Comparison of ENCODE assay signal across 8 mouse cellular contexts in genomic region chr16:31066344-31067098, GRCm38 (mm10). TPM values are rescaled to one million over a fixed set of nuclear protein-coding genes. Genes with fewer than 3 reads are reported as not detected.
A peak's percentile ranks its signal among the peaks of the same experiment; 100 is the strongest.
DNase-seq lines count a peak whose midpoint lies in the region; ATAC-seq and TF ChIP-seq lines count a peak whose summit lies in the region.

No protein-coding gene starts in this region.

- peaks cover 58% of the 10 kb centered on the region for H3K4me1 ChIP-seq in heart, embryonic 10.5 days
- H3K4me1 ChIP-seq in kidney, postnatal 0 days (replicated peaks; ENCODE audit: insufficient read depth, low read length), result peaks cover 26% of the 10 kb centered on the region

- no peak overlapping the region for H3K9ac ChIP-seq in kidney, postnatal 0 days (ENCODE audit: low read depth, low read length)

- ATAC-seq in kidney, postnatal 0 days (replicated peaks; ENCODE audit: low FRiP score, low read depth), result no peak

- H3K27me3 ChIP-seq in heart, embryonic 10.5 days (ENCODE audit: insufficient read depth, poor library complexity, severe bottlenecking), result 0 out of 2 replicates have a peak, but pooled peaks cover 5% of the 10 kb centered on the region
- no peaks in the 10 kb centered on the region for H3K27me3 ChIP-seq in kidney, postnatal 0 days (ENCODE audit: insufficient read depth, low read length)

- DNase-seq in thymus, postnatal 0 days (ENCODE audit: low spot score), result peak; percentile 72
- DNase-seq in thymus, postnatal 10 days (ENCODE audit: low spot score in 2 of 2), result no peak
- no peak for DNase-seq in heart, embryonic 10.5 days (ENCODE audit: low spot score)
- peak; percentile 71 for DNase-seq in kidney, postnatal 0 days (ENCODE audit: low spot score)
- DNase-seq in right cerebral cortex, postnatal 10 days (ENCODE audit: low spot score in 2 of 2), result no peak
- DNase-seq in left cerebral cortex, adult 18-20 months (ENCODE audit: low spot score in 2 of 2), result no peak
- DNase-seq in left cerebral cortex, postnatal 14 days (ENCODE audit: low spot score in 2 of 2), result no peak

- no peak for TF ChIP-seq CTCF in kidney, postnatal 0 days (IDR thresholded peaks at IDR 0.05; ENCODE audit: low read depth)

- no peaks in the 10 kb centered on the region; the same call in 1 of the 2 replicates for H3K79me2 ChIP-seq in macrophage (ENCODE audit: inconsistent target)

- H3K27ac ChIP-seq in heart, embryonic 10.5 days, result peak overlapping the region; percentile 63; the same call in 1 of the 2 replicates
- peak overlapping the region; percentile 74 for H3K27ac ChIP-seq in kidney, postnatal 0 days
- H3K27ac ChIP-seq in macrophage, result peak overlapping the region; percentile 86

- no peak overlapping the region for H3K4me3 ChIP-seq in heart, embryonic 10.5 days
- H3K4me3 ChIP-seq in kidney, postnatal 0 days (replicated peaks; ENCODE audit: low read depth, low read length), result no peak overlapping the region
- no peak overlapping the region for H3K4me3 ChIP-seq in macrophage (ENCODE audit: inconsistent target)

- no peaks in the 10 kb centered on the region for H3K36me3 ChIP-seq in heart, embryonic 10.5 days
- no peaks in the 10 kb centered on the region for H3K36me3 ChIP-seq in kidney, postnatal 0 days (ENCODE audit: insufficient read depth, low read length)
- no peaks in the 10 kb centered on the region for H3K36me3 ChIP-seq in macrophage (ENCODE audit: inconsistent target)

- no peak overlapping the region for H3K4me2 ChIP-seq in kidney, postnatal 0 days (ENCODE audit: low read length)

- 35% methylated on average over 15 of the region's 15 CpGs for WGBS in heart, embryonic 10.5 days
- WGBS in kidney, postnatal 0 days, result 57% methylated on average over 15 of the region's 15 CpGs
- 16% methylated on average over 15 of the region's 15 CpGs for WGBS in macrophage (ENCODE audit: missing documents)

- H3K9me3 ChIP-seq in heart, embryonic 10.5 days, result no peaks in the 10 kb centered on the region
- H3K9me3 ChIP-seq in kidney, postnatal 0 days (replicated peaks; ENCODE audit: low read length), result no peaks in the 10 kb centered on the region

- intact Hi-C loops in left cerebral cortex, postnatal 14 days (cut with DNase I), result loop anchor here (5.0 kb wide), 1 partner anchor 84 kb away; no protein-coding TSS in a partner anchor

RNA-seq across cellular contexts. Expression of gene Xxylt1, which starts 14.7 kb away (rescaled TPM):
- polyA plus RNA-seq in thymus, postnatal 0 days (2015; fragmentation: Nextera tagmentation; extraction: Ambion mirVana), result 7.6 and 9.0 TPM in 2 replicates
- 11.8 and 15.0 TPM in 2 replicates for polyA plus RNA-seq in heart, embryonic 10.5 days (2016; fragmentation: Nextera tagmentation; extraction: Ambion mirVana)
- 17.6 and 20.0 TPM in 2 replicates for polyA plus RNA-seq in kidney, postnatal 0 days (2015; fragmentation: Nextera tagmentation; extraction: Ambion mirVana)
- total RNA-seq in macrophage (2018; cell fraction: chromatin; rRNA removed), result 1 to 10 TPM in 25 of 26 experiments, under 1 TPM in 1; 0.90 to 9.2 (median 3.5) TPM
- total RNA-seq in macrophage (2018; cell fraction: cytosol; rRNA removed), result 10 to 100 TPM in 22 of 26 experiments, 1 to 10 TPM in 4; 8.5 to 17.3 (median 12.7) TPM
- 10 to 100 TPM in 15 of 26 experiments, 1 to 10 TPM in 11; 2.3 to 19.1 (median 10.6) TPM for total RNA-seq in macrophage (2018; cell fraction: nucleus; rRNA removed)
- 9.7 to 19.9 TPM (median 11.5 TPM) in 3 replicates for polyA plus RNA-seq in macrophage (2018)
- 10 to 100 TPM; 22.5 to 23.2 TPM for total RNA-seq in left cerebral cortex, adult 18-20 months (2021)
- total RNA-seq in left cerebral cortex, postnatal 14 days (2021), result 10 to 100 TPM; 20.4 to 21.3 TPM

Comparison
In these comparisons a context has a peak if more than half of its experiments do, and no peak if none do; other contexts are left out.
1. DNase-seq: peak in thymus, postnatal 0 days (single experiment) and kidney, postnatal 0 days (single experiment); none in thymus, postnatal 10 days (0 of 2), heart, embryonic 10.5 days (single experiment), right cerebral cortex, postnatal 10 days (0 of 2), left cerebral cortex, adult 18-20 months (0 of 2) and left cerebral cortex, postnatal 14 days (0 of 2).
2. Peak in every context shown above with its lines, with median percentiles within 50 percentile points of each other: H3K27ac ChIP-seq.